Mouse (Mus musculus): ENCODE results near the gene Hoxc13. TPM values are rescaled to one million over a fixed set of nuclear protein-coding genes. Genes with fewer than 3 reads are reported as not detected.

The Hoxc13 gene
- polyA plus RNA-seq, 1 experiment: not detected

DNA sequence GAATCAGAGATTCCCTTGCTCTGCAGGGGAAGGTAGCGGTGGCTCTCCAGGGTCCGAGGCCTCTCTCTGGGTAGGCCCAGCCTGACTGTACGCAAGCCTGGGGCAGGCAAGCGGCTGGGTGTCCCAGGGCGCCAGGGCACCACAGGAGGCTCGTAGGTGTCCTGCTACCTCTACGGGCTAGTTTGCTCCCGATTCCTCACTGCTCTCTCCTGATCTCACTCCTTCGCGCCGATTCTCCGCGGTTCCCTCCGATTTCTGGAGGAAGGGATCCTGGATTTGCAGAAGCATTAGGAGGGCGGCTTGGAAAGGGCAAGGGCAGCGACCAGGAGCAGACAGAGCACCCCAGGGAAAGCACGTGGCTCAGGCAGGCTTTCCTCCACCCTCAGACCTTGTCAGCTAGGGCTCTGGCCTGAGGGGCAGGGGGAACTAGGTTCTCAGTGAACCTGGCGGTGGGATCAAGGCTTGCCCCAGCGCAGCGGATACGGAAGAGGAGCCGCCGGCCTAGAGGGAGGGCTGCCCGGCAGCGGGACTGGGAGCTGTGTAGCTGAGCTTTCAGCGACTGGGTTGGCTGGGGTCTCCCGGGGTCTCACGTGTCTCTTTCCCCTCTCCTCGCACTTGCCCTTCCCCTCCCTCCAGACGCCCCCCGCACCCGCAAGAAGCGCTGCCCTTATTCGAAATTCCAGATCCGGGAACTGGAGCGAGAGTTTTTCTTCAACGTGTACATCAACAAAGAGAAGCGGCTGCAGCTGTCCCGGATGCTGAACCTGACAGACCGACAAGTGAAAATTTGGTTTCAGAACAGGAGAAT lies 35.1 kb downstream of the Hoxc13 start:
- WGBS: 1% methylated on average over 40 of the region's 40 CpGs
- TF ChIP-seq CTCF (IDR thresholded peaks at IDR 0.05; ENCODE audit: insufficient read depth, low read depth, low read length) (no peak), POLR2A (IDR thresholded peaks at IDR 0.05; ENCODE audit: insufficient read depth, low read depth, low read length) (no peak)
- no peak overlapping the region for H3K27ac ChIP-seq (ENCODE audit: insufficient read depth, low read depth, low read length)
- no peak overlapping the region for H3K4me3 ChIP-seq (ENCODE audit: insufficient read depth, low read depth, low read length)
- no peaks in the 10 kb centered on the region for H3K4me1 ChIP-seq (ENCODE audit: control insufficient read depth, insufficient read depth, low read length)

DNA sequence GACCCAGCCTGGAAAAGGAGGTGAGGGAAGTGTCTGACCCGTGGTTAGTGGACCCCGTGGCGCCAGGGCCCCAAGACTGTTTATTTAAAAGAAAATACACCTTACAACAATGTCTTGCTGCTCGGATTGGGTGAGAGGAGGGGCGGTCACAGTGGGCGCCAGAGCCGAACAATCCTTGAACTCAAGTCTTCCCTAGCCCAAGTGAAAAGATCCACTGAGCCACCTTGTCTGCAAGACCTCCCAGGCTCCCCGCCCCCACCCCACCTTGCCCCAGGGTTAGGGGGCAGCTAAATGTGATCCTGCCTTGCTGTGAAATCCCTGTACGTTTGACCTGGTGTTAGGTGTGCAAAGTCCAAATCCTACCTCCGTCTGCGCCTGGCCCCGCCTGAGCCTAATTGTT lies 36.0 kb downstream of the Hoxc13 start:
- no peaks in the 10 kb centered on the region for H3K4me1 ChIP-seq (ENCODE audit: control insufficient read depth, insufficient read depth, low read length)

DNA sequence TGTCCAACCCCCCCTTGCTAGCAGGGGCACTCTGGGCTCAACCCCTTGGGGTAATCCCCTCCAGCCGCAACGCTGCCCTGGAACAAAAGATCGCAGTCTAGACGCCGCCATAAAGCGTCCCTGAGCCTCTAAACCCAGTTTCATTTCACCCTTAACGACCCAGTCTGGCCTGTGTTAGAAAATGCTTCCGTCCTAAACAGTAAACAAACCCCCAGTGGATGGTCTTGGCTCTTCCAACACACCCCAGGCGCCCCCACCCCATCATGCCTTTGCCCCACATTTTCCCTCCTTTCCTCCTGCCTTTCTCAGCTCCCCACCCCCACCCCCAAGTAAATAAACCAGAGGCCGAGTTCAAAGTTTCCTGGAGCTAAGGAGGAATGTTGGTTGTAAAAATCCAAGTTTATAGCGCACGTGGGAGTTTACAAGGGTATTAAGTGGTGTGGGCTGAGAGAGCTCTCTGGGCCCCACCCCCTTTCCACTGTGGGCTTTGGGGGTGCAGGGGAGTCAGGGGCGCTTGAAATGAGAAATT lies 38.8 kb downstream of the Hoxc13 start:
- WGBS: under 1% methylated on average over 13 of the region's 13 CpGs

More for the DNA sequence above, 36.0 kb downstream of the Hoxc13 start:
- Histone ChIP-seq H3K27ac (ENCODE audit: insufficient read depth, low read depth, low read length) (no peak overlapping the region), H3K4me3 (ENCODE audit: insufficient read depth, low read depth, low read length) (no peak overlapping the region)
- 2% methylated on average over 12 of the region's 12 CpGs for WGBS
- TF ChIP-seq POLR2A (IDR thresholded peaks at IDR 0.05; ENCODE audit: insufficient read depth, low read depth, low read length): no peak
- TF ChIP-seq CTCF (IDR thresholded peaks at IDR 0.05; ENCODE audit: insufficient read depth, low read depth, low read length): no peak

DNA sequence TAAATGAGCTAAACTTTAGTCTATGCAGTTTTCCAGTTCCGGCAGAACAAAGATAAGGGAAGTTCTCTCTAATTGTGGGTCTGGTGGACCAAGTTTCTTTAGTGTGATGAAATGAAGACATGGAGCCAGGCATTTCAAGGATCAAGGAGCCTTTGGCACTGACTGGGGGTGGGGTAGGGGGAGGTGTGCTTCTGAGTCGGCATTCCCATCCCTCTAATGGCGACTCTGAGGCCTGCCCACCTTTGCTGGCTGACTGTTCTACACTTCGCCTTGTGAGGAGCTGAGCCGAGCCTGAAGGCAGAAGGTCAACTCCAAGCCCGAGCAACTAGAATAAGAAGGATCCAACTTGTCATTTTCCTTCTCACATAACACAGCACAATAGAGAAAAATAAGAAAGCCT lies 40.8 kb downstream of the Hoxc13 start:
- Histone ChIP-seq H3K4me1 (ENCODE audit: control insufficient read depth, insufficient read depth, low read length) (no peaks in the 10 kb centered on the region), H3K4me3 (ENCODE audit: insufficient read depth, low read depth, low read length) (no peak overlapping the region), H3K27ac (ENCODE audit: insufficient read depth, low read depth, low read length) (no peak overlapping the region)
- WGBS: 6% methylated on average over 6 of the region's 6 CpGs
- TF ChIP-seq POLR2A (IDR thresholded peaks at IDR 0.05; ENCODE audit: insufficient read depth, low read depth, low read length) (no peak), CTCF (IDR thresholded peaks at IDR 0.05; ENCODE audit: insufficient read depth, low read depth, low read length) (no peak)

More for the DNA sequence above, 38.8 kb downstream of the Hoxc13 start:
- Histone ChIP-seq H3K4me1 (ENCODE audit: control insufficient read depth, insufficient read depth, low read length) (no peaks in the 10 kb centered on the region), H3K4me3 (ENCODE audit: insufficient read depth, low read depth, low read length) (no peak overlapping the region), H3K27ac (ENCODE audit: insufficient read depth, low read depth, low read length) (no peak overlapping the region)
- TF ChIP-seq POLR2A (IDR thresholded peaks at IDR 0.05; ENCODE audit: insufficient read depth, low read depth, low read length) (no peak), CTCF (IDR thresholded peaks at IDR 0.05; ENCODE audit: insufficient read depth, low read depth, low read length) (no peak)

DNA sequence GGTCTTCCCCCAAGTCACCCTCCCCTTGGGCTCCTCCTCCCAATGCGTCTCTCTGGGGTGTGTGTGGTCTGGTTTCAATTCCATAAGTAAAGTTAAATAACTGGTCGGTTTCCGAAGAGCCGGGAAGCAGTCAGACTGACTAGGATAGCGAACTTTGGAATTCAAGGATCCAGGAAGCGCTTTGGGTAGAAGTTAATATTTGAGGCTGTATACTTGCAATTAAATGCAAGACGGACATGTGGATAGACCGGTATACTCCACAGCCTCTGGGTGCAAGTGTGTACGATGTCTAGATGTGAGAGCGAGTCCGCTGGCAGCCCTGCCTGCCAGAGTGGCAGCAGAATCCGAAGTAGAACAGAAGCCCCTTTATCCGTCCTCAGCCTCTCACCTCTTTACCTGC lies 41.6 kb downstream of the Hoxc13 start:
- no peaks in the 10 kb centered on the region for H3K4me1 ChIP-seq (ENCODE audit: control insufficient read depth, insufficient read depth, low read length)
- WGBS: 4% methylated on average over 13 of the region's 13 CpGs
- TF ChIP-seq POLR2A (IDR thresholded peaks at IDR 0.05; ENCODE audit: insufficient read depth, low read depth, low read length): no peak
- no peak for TF ChIP-seq CTCF (IDR thresholded peaks at IDR 0.05; ENCODE audit: insufficient read depth, low read depth, low read length)
- H3K4me3 ChIP-seq (ENCODE audit: insufficient read depth, low read depth, low read length): no peak overlapping the region
- H3K27ac ChIP-seq (ENCODE audit: insufficient read depth, low read depth, low read length): no peak overlapping the region

DNA sequence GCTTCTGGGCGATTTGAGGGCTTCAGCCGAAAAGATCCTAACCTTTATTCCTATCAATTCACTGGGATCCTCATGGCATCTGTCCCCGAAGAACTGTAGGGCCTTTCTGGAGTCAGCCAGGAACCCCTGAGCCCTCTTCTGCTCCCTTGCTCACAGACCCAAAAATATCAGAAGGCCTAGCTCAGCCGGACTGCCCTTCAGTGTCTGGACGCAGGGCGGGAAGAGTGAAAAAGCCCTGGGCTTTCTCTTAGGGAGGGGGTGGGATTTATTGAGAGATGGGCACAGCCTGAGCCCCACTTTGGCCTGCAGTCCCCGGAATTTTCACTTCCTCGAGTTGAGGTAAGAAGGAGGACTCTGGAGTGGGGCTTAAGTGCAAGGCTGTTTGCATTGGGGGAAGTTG lies 42.4 kb downstream of the Hoxc13 start:
- Histone ChIP-seq H3K4me1 (ENCODE audit: control insufficient read depth, insufficient read depth, low read length) (no peaks in the 10 kb centered on the region), H3K27ac (ENCODE audit: insufficient read depth, low read depth, low read length) (no peak overlapping the region), H3K4me3 (ENCODE audit: insufficient read depth, low read depth, low read length) (no peak overlapping the region)
- TF ChIP-seq POLR2A (IDR thresholded peaks at IDR 0.05; ENCODE audit: insufficient read depth, low read depth, low read length) (no peak), CTCF (IDR thresholded peaks at IDR 0.05; ENCODE audit: insufficient read depth, low read depth, low read length) (no peak)
- WGBS: 8% methylated on average over 8 of the region's 8 CpGs

DNA sequence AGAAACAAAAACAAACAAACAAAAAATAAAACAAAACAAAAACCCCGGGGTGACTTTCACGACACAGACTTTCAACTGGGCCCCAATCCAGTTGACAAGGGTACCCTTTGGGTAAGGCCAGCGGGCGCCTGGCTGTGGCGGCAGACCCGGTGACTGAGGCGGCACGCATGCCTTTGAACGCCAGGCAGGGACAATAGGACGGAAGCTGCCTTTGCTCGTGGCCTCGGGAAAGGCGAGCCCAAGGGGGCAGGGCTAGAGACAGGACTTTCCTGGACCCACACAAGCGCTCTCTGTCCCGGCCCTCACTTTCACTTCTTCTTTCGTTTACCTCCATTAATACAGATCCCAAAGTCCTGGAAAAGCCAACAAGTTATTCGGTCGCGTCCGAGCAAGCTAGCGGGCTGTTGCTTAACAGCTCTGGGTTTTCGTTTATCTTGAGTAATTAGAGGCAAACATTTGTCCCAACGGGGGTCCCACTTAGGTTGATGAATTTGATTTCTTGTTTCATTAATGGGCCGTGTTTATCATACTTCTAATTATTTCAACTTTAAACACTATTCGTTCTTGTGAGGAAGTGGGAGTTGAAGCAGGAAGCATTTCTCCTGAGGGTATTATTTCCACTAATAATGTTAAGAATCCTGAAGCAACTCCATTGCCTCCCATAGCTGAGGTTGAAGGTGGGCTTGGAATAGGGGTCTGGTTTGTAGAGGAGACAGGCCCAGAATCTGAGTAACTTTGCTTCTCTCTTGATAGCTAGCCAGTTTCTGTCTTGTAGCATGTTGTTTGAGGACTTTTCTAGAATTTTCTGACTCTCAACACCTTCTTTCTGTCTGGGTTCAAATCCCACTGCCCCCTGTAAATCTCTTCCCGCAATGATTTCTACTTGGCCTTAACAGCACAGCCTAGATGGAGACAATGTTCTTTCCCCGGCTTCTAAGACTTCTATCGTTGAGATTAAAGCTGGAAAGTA lies 43.1 kb downstream of the Hoxc13 start:
- no peak overlapping the region for H3K4me3 ChIP-seq (ENCODE audit: insufficient read depth, low read depth, low read length)
- TF ChIP-seq CTCF (IDR thresholded peaks at IDR 0.05; ENCODE audit: insufficient read depth, low read depth, low read length) (no peak), POLR2A (IDR thresholded peaks at IDR 0.05; ENCODE audit: insufficient read depth, low read depth, low read length) (no peak)
- H3K27ac ChIP-seq (ENCODE audit: insufficient read depth, low read depth, low read length): no peak overlapping the region
- WGBS: 2% methylated on average over 28 of the region's 28 CpGs
- no peaks in the 10 kb centered on the region for H3K4me1 ChIP-seq (ENCODE audit: control insufficient read depth, insufficient read depth, low read length)

DNA sequence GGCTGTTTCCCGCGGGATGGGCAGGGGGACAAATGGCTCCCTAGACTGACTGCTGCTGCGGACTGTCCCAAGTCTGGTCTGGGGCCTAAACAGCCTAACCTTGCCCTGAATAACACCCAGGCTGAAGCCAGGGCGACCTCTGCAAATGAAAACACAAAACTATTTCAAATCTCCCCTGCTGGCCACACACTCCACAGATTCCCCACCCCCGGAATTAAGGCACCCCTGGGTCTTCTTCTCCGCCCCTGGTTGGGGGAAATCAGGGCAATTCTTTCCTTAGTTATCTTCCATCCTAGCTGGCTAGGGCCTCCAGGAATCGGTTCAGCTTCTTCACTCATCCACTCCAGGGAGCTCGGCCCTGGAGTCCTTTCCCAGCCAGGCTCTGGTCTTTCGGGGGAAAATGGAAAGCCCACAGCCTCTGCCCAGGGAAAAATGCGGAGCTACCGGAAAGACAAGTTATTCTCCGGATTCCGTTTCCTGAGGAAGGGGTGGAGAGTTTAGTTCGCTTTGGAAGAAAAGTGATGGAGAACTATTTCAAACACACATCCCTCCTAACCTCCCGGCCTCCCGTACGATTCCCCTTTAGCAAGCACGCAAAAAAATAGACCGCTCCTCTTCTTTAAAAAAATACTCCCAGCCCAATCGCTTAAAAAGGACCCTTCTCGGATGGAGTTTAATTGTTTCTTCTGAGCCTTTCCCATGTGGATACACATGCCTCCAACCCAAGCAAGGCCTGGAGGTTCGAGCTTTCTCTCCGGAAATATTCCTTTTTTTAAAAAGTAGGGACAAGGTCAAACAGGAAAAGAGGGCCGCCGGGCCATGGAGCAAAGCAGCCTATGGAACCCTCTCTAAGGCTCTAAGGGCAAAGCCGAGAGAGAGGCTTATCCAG lies 44.3 kb downstream of the Hoxc13 start:
- H3K27ac ChIP-seq (ENCODE audit: insufficient read depth, low read depth, low read length): no peak overlapping the region
- H3K4me1 ChIP-seq (ENCODE audit: control insufficient read depth, insufficient read depth, low read length): no peaks in the 10 kb centered on the region
- TF ChIP-seq POLR2A (IDR thresholded peaks at IDR 0.05; ENCODE audit: insufficient read depth, low read depth, low read length) (no peak), CTCF (IDR thresholded peaks at IDR 0.05; ENCODE audit: insufficient read depth, low read depth, low read length) (no peak)
- 7% methylated on average over 26 of the region's 26 CpGs for WGBS
- no peak overlapping the region for H3K4me3 ChIP-seq (ENCODE audit: insufficient read depth, low read depth, low read length)
